ENCODE assay signal across 18 mouse cellular contexts in the genomic region with DNA sequence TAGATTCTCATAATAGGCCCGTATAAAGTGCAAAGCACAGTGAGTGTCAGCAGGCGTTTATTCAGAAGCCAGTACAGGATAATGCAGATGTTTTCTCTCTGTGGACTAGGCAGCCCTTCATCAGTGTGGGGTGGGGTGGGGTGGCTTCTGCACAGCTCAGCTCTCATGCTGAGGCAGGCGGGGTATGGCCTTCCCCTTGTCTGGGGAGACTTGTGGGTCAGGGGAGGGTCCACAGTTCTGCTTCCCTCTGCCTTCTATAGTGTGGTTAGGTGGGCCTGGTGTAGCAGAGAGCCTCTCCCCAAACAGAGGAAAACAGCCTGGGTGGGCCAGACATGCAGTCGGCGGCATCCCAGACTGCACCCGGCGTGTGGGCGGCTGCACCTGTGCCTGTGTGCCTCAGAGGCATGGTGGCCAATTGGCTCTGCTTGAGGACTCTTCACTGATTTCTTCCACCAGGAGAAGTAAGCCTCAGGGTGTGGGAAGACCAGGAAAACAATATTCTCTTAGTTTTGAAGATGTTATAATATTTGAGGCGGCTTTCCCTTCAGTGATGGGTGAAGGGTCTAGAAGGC. TPM values are rescaled to one million over a fixed set of nuclear protein-coding genes. Genes with fewer than 3 reads are reported as not detected.
A peak's percentile ranks its signal among the peaks of the same experiment; 100 is the strongest.
DNase-seq lines count a peak whose midpoint lies in the region; ATAC-seq and TF ChIP-seq lines count a peak whose summit lies in the region.
"Had no signal": no experiment of that assay in that cellular context is flagged by ENCODE, and none has a peak within 500 bp of the region (broad histone marks: within the 10 kb centered on the region; RNA-seq: fewer than 3 reads in every experiment).

No protein-coding gene starts in this region.

- DNase-seq in hindbrain, postnatal 0 days (ENCODE audit: low spot score): no peak
- peak; percentile 29 for DNase-seq in layer of hippocampus, adult 9-10 months (ENCODE audit: low spot score)
- peak; percentile 53 to 54 for DNase-seq in right cerebral cortex, postnatal 10 days (ENCODE audit: low spot score in 2 of 2)
- no peak for DNase-seq in gastrocnemius, postnatal 10 days
- DNase-seq in adrenal gland, postnatal 36 days: no peak
- DNase-seq in thymus, postnatal 14 days: no peak
- DNase-seq: adrenal gland, postnatal 10 days; cerebellum, postnatal 14 days; heart, postnatal 36 days had no signal

- H3K4me1 ChIP-seq in hindbrain, embryonic 16.5 days (ENCODE audit: control insufficient read depth, insufficient read depth, low read depth, low read length): no peaks in the 10 kb centered on the region
- no peaks in the 10 kb centered on the region for H3K4me1 ChIP-seq in hindbrain, postnatal 0 days (ENCODE audit: insufficient read depth, low read length)
- 0 out of 2 replicates have a peak, but pooled peaks cover 1% of the 10 kb centered on the region for H3K4me1 ChIP-seq in embryonic facial prominence, embryonic 15.5 days
- H3K4me1 ChIP-seq: liver, embryonic 12.5 days had no signal

- ATAC-seq in hindbrain, embryonic 16.5 days: 0 out of 2 replicates have a peak, but pooled peaks have one; percentile 17
- ATAC-seq in hindbrain, postnatal 0 days: no peak
- peak; percentile 44; the same call in 1 of the 2 replicates for ATAC-seq in embryonic facial prominence, embryonic 15.5 days (ENCODE audit: insufficient number of reproducible peaks, low FRiP score, low TSS enrichment, low read depth)
- ATAC-seq: CD4-positive, CD25-positive, alpha-beta regulatory T cell, adult 4 months; liver, embryonic 12.5 days; midbrain, embryonic 16.5 days had no signal

- H3K4me3 ChIP-seq in hindbrain, embryonic 16.5 days (ENCODE audit: low read length): no peak overlapping the region
- H3K4me3 ChIP-seq in hindbrain, postnatal 0 days (ENCODE audit: low read length): no peak overlapping the region
- H3K4me3 ChIP-seq in embryonic facial prominence, embryonic 15.5 days (replicated peaks): no peak overlapping the region
- H3K4me3 ChIP-seq: forebrain, embryonic 12.5 days; liver, embryonic 12.5 days; lung, embryonic 15.5 days had no signal

- no peaks in the 10 kb centered on the region for H3K36me3 ChIP-seq in hindbrain, embryonic 16.5 days (ENCODE audit: control insufficient read depth, insufficient read depth, low read length)
- H3K36me3 ChIP-seq in hindbrain, postnatal 0 days (ENCODE audit: insufficient read depth, low read length): no peaks in the 10 kb centered on the region
- no peaks in the 10 kb centered on the region for H3K36me3 ChIP-seq in embryonic facial prominence, embryonic 15.5 days
- H3K36me3 ChIP-seq: forebrain, embryonic 12.5 days; liver, embryonic 12.5 days; lung, embryonic 15.5 days had no signal

- H3K27me3 ChIP-seq in hindbrain, embryonic 16.5 days (replicated peaks; ENCODE audit: control insufficient read depth, insufficient read depth, low read length): no peaks in the 10 kb centered on the region
- H3K27me3 ChIP-seq in hindbrain, postnatal 0 days (ENCODE audit: insufficient read depth, low read length): no peaks in the 10 kb centered on the region
- H3K27me3 ChIP-seq in embryonic facial prominence, embryonic 15.5 days: no peaks in the 10 kb centered on the region
- H3K27me3 ChIP-seq: forebrain, embryonic 12.5 days; liver, embryonic 12.5 days; lung, embryonic 15.5 days had no signal

- peaks cover 7% of the 10 kb centered on the region; the same call in 1 of the 2 replicates for H3K9me3 ChIP-seq in hindbrain, embryonic 16.5 days (ENCODE audit: control insufficient read depth, low read length)
- H3K9me3 ChIP-seq in hindbrain, postnatal 0 days (ENCODE audit: low read length): no peaks in the 10 kb centered on the region
- H3K9me3 ChIP-seq in embryonic facial prominence, embryonic 15.5 days (replicated peaks): no peaks in the 10 kb centered on the region
- H3K9me3 ChIP-seq: forebrain, embryonic 12.5 days; lung, embryonic 15.5 days had no signal

- H3K4me2 ChIP-seq in hindbrain, embryonic 16.5 days (ENCODE audit: low read length): no peak overlapping the region
- H3K4me2 ChIP-seq in hindbrain, postnatal 0 days (ENCODE audit: low read depth, low read length): no peak overlapping the region
- H3K4me2 ChIP-seq in embryonic facial prominence, embryonic 15.5 days (replicated peaks): no peak overlapping the region
- H3K4me2 ChIP-seq: forebrain, embryonic 12.5 days; liver, embryonic 12.5 days; lung, embryonic 15.5 days had no signal

- H3K27ac ChIP-seq in hindbrain, embryonic 16.5 days (ENCODE audit: low read depth, low read length): no peak overlapping the region
- H3K27ac ChIP-seq in hindbrain, postnatal 0 days: no peak overlapping the region
- H3K27ac ChIP-seq in embryonic facial prominence, embryonic 15.5 days (replicated peaks): no peak overlapping the region
- H3K27ac ChIP-seq: forebrain, embryonic 12.5 days; liver, embryonic 12.5 days; lung, embryonic 15.5 days; stomach, postnatal 0 days had no signal

- no peak for TF ChIP-seq CTCF in hindbrain, postnatal 0 days (IDR thresholded peaks at IDR 0.05; ENCODE audit: low read depth)

- no peak overlapping the region for H3K9ac ChIP-seq in hindbrain, embryonic 16.5 days (ENCODE audit: low read depth, low read length)
- no peak overlapping the region for H3K9ac ChIP-seq in hindbrain, postnatal 0 days (replicated peaks; ENCODE audit: low read length)
- H3K9ac ChIP-seq in embryonic facial prominence, embryonic 15.5 days: no peak overlapping the region
- H3K9ac ChIP-seq: forebrain, embryonic 12.5 days; liver, embryonic 12.5 days; lung, embryonic 15.5 days had no signal

- WGBS in hindbrain, embryonic 16.5 days: 78% methylated on average over 9 of the region's 9 CpGs
- WGBS in hindbrain, postnatal 0 days: 78% methylated on average over 9 of the region's 9 CpGs
- 67% methylated on average over 9 of the region's 9 CpGs for WGBS in embryonic facial prominence, embryonic 15.5 days

RNA-seq across cellular contexts. Expression of a gene that starts 32.5 kb away (rescaled TPM):
- polyA plus RNA-seq in hindbrain, embryonic 16.5 days (2015; fragmentation: Nextera tagmentation; extraction: Ambion mirVana): 0.97 and 1.1 TPM in 2 replicates
- total RNA-seq in hindbrain, postnatal 0 days (2014; rRNA removed): 1.5 and 1.7 TPM in 2 replicates
- 1.2 and 1.4 TPM in 2 replicates for polyA plus RNA-seq in hindbrain, postnatal 0 days (2015; fragmentation: Nextera tagmentation; extraction: Ambion mirVana)
- 4.2 and 5.0 TPM in 2 replicates for polyA plus RNA-seq in embryonic facial prominence, embryonic 15.5 days (2015; fragmentation: Nextera tagmentation; extraction: Ambion mirVana)
- total RNA-seq in gastrocnemius, postnatal 10 days (2021): under 1 TPM; 0.72 to 0.73 TPM
- total RNA-seq in adrenal gland, postnatal 36 days (2021): under 1 TPM; 0.56 to 0.69 TPM
- total RNA-seq: MEL had no signal

Comparison
In these comparisons a context has a peak if more than half of its experiments do, and no peak if none do; other contexts are left out.
1. DNase-seq: peak in layer of hippocampus, adult 9-10 months (single experiment) and right cerebral cortex, postnatal 10 days (2 of 2); none in hindbrain, postnatal 0 days (single experiment), gastrocnemius, postnatal 10 days (single experiment), adrenal gland, postnatal 36 days (0 of 2) and thymus, postnatal 14 days (single experiment).